Mouse (Mus musculus): Measurements from ENCODE around the gene Rsl24d1.
A peak's percentile ranks its signal among the peaks of the same experiment; 100 is the strongest.
"Not testable (repeated sequence)": the region's sequence is repeated elsewhere in the genome, so short reads cannot be mapped to it uniquely, and the experiment has no call there.

Rsl24d1 gene

GRCm38 (mm10) chr9:73101536-73101935 lies 11.7 kb upstream of the Rsl24d1 start, which contains the start of gene Khdc3:
TSS of gene Khdc3 (plus strand) at chr9:73101836.
- no peak for DNase-seq (ENCODE audit: low read depth in 2 of 2, low spot score in 2 of 2)

DNA sequence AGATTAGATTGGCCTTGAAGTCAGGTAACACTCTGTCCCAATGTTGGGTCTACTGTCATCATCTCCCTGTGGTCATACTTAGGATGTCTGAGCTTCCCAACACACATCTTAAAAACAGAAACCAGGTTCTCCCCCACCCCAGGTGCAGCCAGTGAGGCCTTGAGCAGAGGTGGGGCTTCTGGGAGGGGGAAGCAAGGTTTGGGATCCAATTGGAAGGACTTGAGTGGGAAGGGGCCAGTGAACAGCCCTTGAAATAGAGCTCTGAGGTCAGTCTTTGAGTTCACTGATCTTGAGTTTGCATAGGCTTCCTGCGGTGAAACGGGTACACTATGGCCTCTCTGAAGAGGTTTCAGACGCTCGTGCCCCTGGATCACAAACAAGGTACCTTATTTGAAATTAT lies 11.0 kb upstream of the Rsl24d1 start, which contains the start of gene Gm20509:
Gene Gm20509 (plus strand): TSS at position 290 of the 400 bp plus-strand sequence.
- no peak for DNase-seq (ENCODE audit: low read depth in 2 of 2, low spot score in 2 of 2)

- no peak for DNase-seq (ENCODE audit: low read depth in 2 of 2, low spot score in 2 of 2)
These were observed 9.9 kb upstream of the Rsl24d1 start for GRCm38 (mm10) chr9:73103159-73103879.

DNA sequence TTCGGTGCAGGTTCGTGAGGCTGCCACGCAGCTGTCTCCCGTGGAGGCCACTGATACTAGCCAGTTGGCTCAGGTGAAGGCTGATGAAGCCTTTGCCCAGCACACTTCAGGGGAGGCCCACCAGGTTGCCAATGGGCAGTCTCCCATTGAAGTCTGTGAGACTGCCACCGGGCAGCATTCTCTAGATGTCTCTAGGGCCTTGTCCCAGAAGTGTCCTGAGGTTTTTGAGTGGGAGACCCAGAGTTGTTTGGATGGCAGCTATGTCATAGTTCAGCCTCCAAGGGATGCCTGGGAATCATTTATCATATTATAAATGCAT lies 9.4 kb upstream of the Rsl24d1 start:
- no peak for DNase-seq (ENCODE audit: low read depth in 2 of 2, low spot score in 2 of 2)

DNA sequence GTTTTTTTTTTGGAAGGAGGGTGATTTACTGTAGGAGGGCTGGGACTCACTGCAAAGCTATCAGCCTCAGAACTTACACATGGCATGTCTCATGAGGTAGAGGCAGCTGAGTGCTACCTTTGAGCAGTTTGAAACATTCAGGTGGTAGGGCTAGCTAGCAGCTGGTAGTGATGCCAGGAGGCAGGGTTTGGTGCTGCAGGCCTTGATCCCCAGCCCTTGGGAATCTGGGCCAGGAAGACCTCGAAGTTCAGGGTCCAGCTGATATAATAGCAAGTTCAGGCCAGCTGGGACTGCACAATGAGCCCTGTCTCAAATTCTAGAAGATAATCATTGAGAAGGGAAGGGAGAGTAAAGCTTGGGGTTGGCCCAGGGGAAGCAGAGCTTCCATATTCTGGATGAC lies 8.1 kb upstream of the Rsl24d1 start:
- no peak for DNase-seq (ENCODE audit: low read depth in 2 of 2, low spot score in 2 of 2)

DNA sequence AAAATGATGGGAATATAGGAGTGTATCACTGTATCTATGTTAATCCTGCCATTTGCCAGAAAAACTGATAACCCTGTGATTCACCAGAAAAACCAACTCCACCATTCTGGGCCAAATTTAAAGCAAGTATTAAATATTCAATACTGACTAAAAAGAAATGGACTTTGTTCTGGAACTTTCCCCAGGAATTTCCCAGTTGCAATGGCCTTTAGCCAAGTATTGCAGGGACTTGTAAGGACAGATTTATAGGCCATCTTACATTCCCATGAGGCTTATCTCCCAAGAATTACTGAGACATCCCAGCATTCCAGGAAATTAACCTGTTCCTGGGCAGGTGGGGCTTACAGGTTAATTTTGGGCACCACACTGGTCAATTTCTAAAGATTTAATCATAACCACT lies 7.5 kb upstream of the Rsl24d1 start:
- DNase-seq (ENCODE audit: low read depth in 2 of 2, low spot score in 2 of 2), result no peak

GRCm38 (mm10) chr9:73116704-73117103 lies 3.5 kb downstream of the Rsl24d1 start:
- DNase-seq (ENCODE audit: low read depth in 2 of 2, low spot score in 2 of 2), result not testable (repeated sequence)

DNA sequence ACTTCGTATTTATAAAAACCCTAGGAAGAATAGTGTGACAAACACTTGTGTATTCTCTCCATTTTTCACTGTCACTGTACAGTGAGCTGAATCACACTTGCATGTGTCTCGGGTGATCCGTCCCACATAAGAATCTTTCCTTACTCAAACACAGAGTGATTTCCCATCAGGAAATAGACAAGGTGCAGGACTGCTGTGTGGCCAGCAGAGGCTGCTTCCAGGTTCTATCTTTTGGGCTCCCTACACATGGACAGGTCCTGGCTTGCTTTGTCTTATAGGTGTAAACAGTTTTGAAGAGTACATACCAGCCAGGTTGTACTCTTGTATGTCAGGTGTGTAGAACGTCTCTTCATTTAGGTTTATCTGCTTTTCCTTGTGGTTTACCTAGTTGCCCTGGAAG lies 4.8 kb downstream of the Rsl24d1 start:
- no peak for DNase-seq (ENCODE audit: low read depth in 2 of 2, low spot score in 2 of 2)

DNA sequence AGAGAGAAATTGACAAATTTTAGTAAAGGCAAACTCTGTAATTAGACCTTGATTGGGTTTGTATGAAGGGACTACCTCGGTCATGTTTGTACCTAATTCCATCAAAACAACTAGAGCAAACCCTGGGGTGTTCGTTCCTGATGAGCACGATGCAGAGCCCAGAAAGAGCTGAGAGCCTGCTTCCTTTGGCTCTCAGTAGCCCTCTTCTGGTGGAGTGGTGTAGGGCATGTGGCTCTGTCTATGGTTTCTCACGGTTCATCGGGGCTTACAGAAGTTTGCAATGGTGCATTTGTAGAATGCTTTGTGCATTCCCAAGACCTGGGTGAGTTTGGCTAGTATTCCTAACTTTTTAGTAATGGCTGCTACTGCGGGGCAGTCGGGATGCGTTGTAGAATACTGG lies 8.5 kb downstream of the Rsl24d1 start:
- DNase-seq (ENCODE audit: low read depth in 2 of 2, low spot score in 2 of 2), result no peak

- DNase-seq (ENCODE audit: low read depth in 2 of 2, low spot score in 2 of 2), result no peak
These were observed 11.9 kb downstream of the Rsl24d1 start for GRCm38 (mm10) chr9:73125043-73125570.

- no peak for DNase-seq (ENCODE audit: low read depth in 2 of 2, low spot score in 2 of 2)
These were observed 14.2 kb downstream of the Rsl24d1 start for GRCm38 (mm10) chr9:73127457-73127856.

GRCm38 (mm10) chr9:73129875-73130274 lies 16.6 kb downstream of the Rsl24d1 start:
- no peak for DNase-seq (ENCODE audit: low read depth in 2 of 2, low spot score in 2 of 2)

GRCm38 (mm10) chr9:73130529-73130928 lies 17.3 kb downstream of the Rsl24d1 start:
- no peak for DNase-seq (ENCODE audit: low read depth in 2 of 2, low spot score in 2 of 2)

- no peak for DNase-seq (ENCODE audit: low read depth in 2 of 2, low spot score in 2 of 2)
These were observed 24.2 kb downstream of the Rsl24d1 start for GRCm38 (mm10) chr9:73137341-73137886.

- no peak for DNase-seq (ENCODE audit: low read depth in 2 of 2, low spot score in 2 of 2)
These were observed 41.1 kb downstream of the Rsl24d1 start for GRCm38 (mm10) chr9:73154347-73154746.

DNA sequence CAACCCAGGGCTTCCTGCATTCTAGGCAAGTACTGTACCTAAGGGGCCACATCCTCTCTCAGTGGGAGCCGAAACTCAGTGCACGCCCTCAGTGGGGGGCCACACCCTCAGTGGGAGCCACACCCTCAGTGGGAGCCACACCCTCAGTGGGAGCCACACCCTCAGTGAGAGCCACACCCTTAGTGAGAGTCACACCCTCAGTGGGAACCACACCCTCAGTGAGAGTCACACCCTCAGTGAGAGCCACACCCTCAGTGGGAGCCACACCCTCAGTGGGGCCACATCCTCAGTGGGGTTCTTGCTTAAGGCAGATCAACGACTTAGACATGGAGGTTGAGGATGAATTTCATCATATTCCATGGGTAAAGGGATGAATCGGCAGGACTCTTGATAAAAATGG lies 44.7 kb downstream of the Rsl24d1 start:
- no peak for DNase-seq (ENCODE audit: low read depth in 2 of 2, low spot score in 2 of 2)

DNA sequence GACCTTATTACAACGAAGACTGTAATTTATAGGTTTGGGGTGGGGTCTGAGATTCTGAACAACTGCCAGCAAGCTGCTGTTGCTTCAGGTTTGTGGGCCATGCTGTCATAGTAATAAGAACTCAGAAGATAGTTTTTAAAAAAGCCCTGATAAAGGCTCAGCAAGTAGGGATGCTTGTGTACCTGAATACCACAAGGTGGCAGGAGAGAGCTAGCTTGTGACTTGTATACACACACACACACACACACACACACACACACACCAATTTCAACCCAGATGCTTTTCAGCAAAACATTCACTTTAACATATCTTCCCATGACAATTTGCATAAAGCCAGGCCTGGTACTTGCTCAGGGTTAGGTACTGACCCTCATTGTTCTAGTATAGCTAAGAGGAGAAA lies 46.0 kb downstream of the Rsl24d1 start:
- no peak for DNase-seq (ENCODE audit: low read depth in 2 of 2, low spot score in 2 of 2)

GRCm38 (mm10) chr9:73162571-73163333 lies 49.5 kb downstream of the Rsl24d1 start:
- DNase-seq (ENCODE audit: low read depth in 2 of 2, low spot score in 2 of 2), result peak; percentile 5 to 28

DNA sequence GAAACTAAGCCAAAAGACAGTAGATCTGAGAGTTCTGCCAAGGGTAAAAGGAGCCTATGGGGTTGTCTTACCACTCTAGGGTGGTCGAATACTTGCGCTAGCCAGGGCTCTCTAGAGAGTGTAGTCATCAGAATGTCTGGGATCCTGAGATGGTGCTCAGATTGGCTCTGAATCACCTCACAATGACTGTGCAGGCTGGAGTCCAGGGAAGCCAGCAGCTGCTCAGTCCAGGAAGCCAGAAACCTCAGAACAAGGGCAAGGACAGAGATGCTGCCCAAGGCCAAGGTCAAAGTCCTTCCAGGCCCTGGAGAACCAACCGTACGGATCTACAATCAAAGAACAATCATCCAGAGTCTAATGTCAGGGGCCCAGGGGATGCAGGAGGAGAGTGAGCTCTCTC lies 52.4 kb downstream of the Rsl24d1 start:
- no peak for DNase-seq (ENCODE audit: low read depth in 2 of 2, low spot score in 2 of 2)
